Mouse (Mus musculus) frontal cortex, postnatal 14 days (tissue): Measurements from ENCODE around the gene Clec16a.

Experiments used
- DNase-seq, 2 experiments: peaks; one replicate each; pipeline ENCODE4 v3.0.0; 2022; ENCODE audit warnings: low spot score in 2 of 2

Clec16a gene

GRCm38 (mm10) chr16:10763540-10764264 is 218.6 kb downstream of the Clec16a start:
- DNase-seq: no peak

- DNase-seq: no peak
Observed at GRCm38 (mm10) chr16:10764323-10764722, 219.2 kb downstream of the Clec16a start.

GRCm38 (mm10) chr16:10767158-10767557 is 222.0 kb downstream of the Clec16a start:
- DNase-seq: peak in 1 of 2 experiments; percentile 56

- DNase-seq: no peak
Observed at GRCm38 (mm10) chr16:10768821-10769220, 223.7 kb downstream of the Clec16a start.

- no peak for DNase-seq
Observed at GRCm38 (mm10) chr16:10769661-10770060, 224.5 kb downstream of the Clec16a start.

GRCm38 (mm10) chr16:10770531-10771325 is 225.6 kb downstream of the Clec16a start:
- no peak for DNase-seq

- DNase-seq: no peak
Observed at GRCm38 (mm10) chr16:10771769-10772510, 226.8 kb downstream of the Clec16a start.

- DNase-seq: no peak
Observed at GRCm38 (mm10) chr16:10773543-10773942, 228.4 kb downstream of the Clec16a start.

- DNase-seq: no peak
Observed at GRCm38 (mm10) chr16:10774726-10775125, 229.6 kb downstream of the Clec16a start.

GRCm38 (mm10) chr16:10776322-10776721 is 231.2 kb downstream of the Clec16a start:
- no peak for DNase-seq

GRCm38 (mm10) chr16:10777579-10778160 is 232.5 kb downstream of the Clec16a start:
- DNase-seq: no peak

- no peak for DNase-seq
Observed at GRCm38 (mm10) chr16:10780631-10781120, 235.5 kb downstream of the Clec16a start.

- no peak for DNase-seq
Observed at GRCm38 (mm10) chr16:10781862-10782371, 236.8 kb downstream of the Clec16a start.

GRCm38 (mm10) chr16:10782377-10783151 is 237.4 kb downstream of the Clec16a start:
- DNase-seq: no peak

GRCm38 (mm10) chr16:10783152-10783434 is 238.0 kb downstream of the Clec16a start:
- no peak for DNase-seq

GRCm38 (mm10) chr16:10783451-10783850 is 238.3 kb downstream of the Clec16a start:
- no peak for DNase-seq

GRCm38 (mm10) chr16:10783883-10784792 is 239.0 kb downstream of the Clec16a start:
- DNase-seq: peak in 1 of 2 experiments; percentile 16

GRCm38 (mm10) chr16:10784793-10785370 is 239.7 kb downstream of the Clec16a start:
- peak; percentile 67 to 82 for DNase-seq
